Comparison of ENCODE assay signal across 7 mouse cellular contexts in genomic region chr10:111519620-111520370, GRCm38 (mm10). TPM values are rescaled to one million over a fixed set of nuclear protein-coding genes. Genes with fewer than 3 reads are reported as not detected.
DNase-seq lines count a peak whose midpoint lies in the region; ATAC-seq lines count a peak whose summit lies in the region.

No protein-coding gene starts in this region.

- DNase-seq in brain, adult 2 months (ENCODE audit: low read depth, low spot score): peak; percentile 80
- DNase-seq in cerebellum, adult 11 months: peak; percentile 50
- peak; percentile 88 for DNase-seq in heart, embryonic 10.5 days (ENCODE audit: low spot score)
- peak; percentile 53 to 63 for DNase-seq in kidney, postnatal 36 days
- no peak for DNase-seq in yolk sac, embryonic 10.5 days (ENCODE audit: low spot score)
- no peak for DNase-seq in gastrocnemius, postnatal 4 days (ENCODE audit: low spot score in 2 of 2)

- ATAC-seq in granulocyte monocyte progenitor cell, adult 5-6 weeks (replicated peaks; ENCODE audit: poor library complexity, severe bottlenecking): no peak

- 31% methylated on average over 24 of the region's 24 CpGs for WGBS in heart, embryonic 10.5 days

- no peaks in the 10 kb centered on the region for H3K9me3 ChIP-seq in heart, embryonic 10.5 days

- H3K4me3 ChIP-seq in heart, embryonic 10.5 days: peak overlapping the region; percentile 40

- no peaks in the 10 kb centered on the region for H3K27me3 ChIP-seq in heart, embryonic 10.5 days (ENCODE audit: insufficient read depth, poor library complexity, severe bottlenecking)

- peak overlapping the region; percentile 80 for H3K27ac ChIP-seq in heart, embryonic 10.5 days

- H3K36me3 ChIP-seq in heart, embryonic 10.5 days: no peaks in the 10 kb centered on the region

- H3K4me1 ChIP-seq in heart, embryonic 10.5 days: peaks cover 50% of the 10 kb centered on the region

RNA-seq across cellular contexts. Expression of gene Phlda1, which starts 13.7 kb away (rescaled TPM):
- polyA plus RNA-seq in heart, embryonic 10.5 days (2016; fragmentation: Nextera tagmentation; extraction: Ambion mirVana): 20.6 and 28.8 TPM in 2 replicates
- 10 to 100 TPM; 13.5 to 13.6 TPM for total RNA-seq in gastrocnemius, postnatal 4 days (2021)
- total RNA-seq in granulocyte monocyte progenitor cell, adult 5-6 weeks (2014; fragmentation: Nextera tagmentation): 0.26 and 1.9 TPM in 2 replicates
- 1.1 and 1.2 TPM in 2 replicates for total RNA-seq in granulocyte monocyte progenitor cell, adult 5-6 weeks (2017)

RNA-seq across cellular contexts. Expression of gene Nap1l1, which starts 46.8 kb away (rescaled TPM):
- polyA plus RNA-seq in heart, embryonic 10.5 days (2016; fragmentation: Nextera tagmentation; extraction: Ambion mirVana): 190 and 243 TPM in 2 replicates
- 100 to 1,000 TPM; 124 to 133 TPM for total RNA-seq in gastrocnemius, postnatal 4 days (2021)
- 583 and 666 TPM in 2 replicates for total RNA-seq in granulocyte monocyte progenitor cell, adult 5-6 weeks (2014; fragmentation: Nextera tagmentation)
- total RNA-seq in granulocyte monocyte progenitor cell, adult 5-6 weeks (2017): 670 and 682 TPM in 2 replicates

Comparison
In these comparisons a context has a peak if more than half of its experiments do, and no peak if none do; other contexts are left out.
1. DNase-seq: peak in brain, adult 2 months (single experiment), cerebellum, adult 11 months (single experiment), heart, embryonic 10.5 days (single experiment) and kidney, postnatal 36 days (2 of 2); none in yolk sac, embryonic 10.5 days (single experiment) and gastrocnemius, postnatal 4 days (0 of 2).
2. RNA of gene Phlda1, which starts 13.7 kb away (total RNA-seq): 13.5 to 13.6 TPM in gastrocnemius, postnatal 4 days; 0.26 to 1.9 TPM in granulocyte monocyte progenitor cell, adult 5-6 weeks; every median in the first group is over 4 times any median in the second.
3. RNA of gene Nap1l1, which starts 46.8 kb away (total RNA-seq): 583 to 682 TPM in granulocyte monocyte progenitor cell, adult 5-6 weeks; 124 to 133 TPM in gastrocnemius, postnatal 4 days; every median in the first group is over 4 times any median in the second.